Mouse (Mus musculus) MEL (cell line): ENCODE results near the gene Hkdc1. TPM values are rescaled to one million over a fixed set of nuclear protein-coding genes. Genes with fewer than 3 reads are reported as not detected.

Source experiments
- DNase-seq: peaks from one replicate; pipeline ENCODE4 v3.0.0; 2011; ENCODE audit warnings: low read depth, low spot score
- H3K27ac ChIP-seq: 2 replicates; pipeline ENCODE4 v1.5.1; 2012; ENCODE audit warnings: low read depth, mild to moderate bottlenecking, control low read depth, low read length, moderate library complexity; ENCODE audit not compliant: control insufficient read depth
- H3K27me3 ChIP-seq, 2 experiments: fragments of 150-350 bp in 1 of 2; sonication (generic) in 1 of 2; 2 replicates each; pipeline ENCODE4 v1.6.1; 2012; ENCODE audit warnings: low read length in 2 of 2, mild to moderate bottlenecking in 2 of 2, improper control_type of control experiment in 1 of 2, moderate library complexity in 1 of 2; ENCODE audit not compliant: insufficient read depth in 2 of 2, control insufficient read depth in 1 of 2
- H3K36me3 ChIP-seq, 2 experiments: 2 replicates each; pipeline ENCODE4 v1.6.1; 2012 to 2014; ENCODE audit warnings: low read length in 2 of 2, improper control_type of control experiment in 1 of 2, inconsistent platforms in 1 of 2, mild to moderate bottlenecking in 1 of 2; ENCODE audit not compliant: insufficient read depth in 2 of 2, control insufficient read depth in 1 of 2
- H3K4me1 ChIP-seq, 2 experiments: fragments of 150-350 bp in 1 of 2; sonication (generic) in 1 of 2; 2 replicates each; pipeline ENCODE4 v1.6.1; 2012; ENCODE audit warnings: low read length in 2 of 2, improper control_type of control experiment in 1 of 2, mild to moderate bottlenecking in 1 of 2; ENCODE audit not compliant: insufficient read depth in 2 of 2, control insufficient read depth in 1 of 2
- H3K4me3 ChIP-seq, 2 experiments: fragments of 150-350 bp in 1 of 2; sonication (generic) in 1 of 2; 2 replicates each; pipeline ENCODE4 v1.5.1; 2012; ENCODE audit warnings: low read depth in 2 of 2, low read length in 2 of 2, mild to moderate bottlenecking in 2 of 2, moderate library complexity in 2 of 2, control low read depth in 1 of 2, improper control_type of control experiment in 1 of 2; ENCODE audit not compliant: control insufficient read depth in 1 of 2, insufficient read depth in 1 of 2
- H3K79me2 ChIP-seq: 2 replicates; pipeline ENCODE4 v1.6.1; 2012; ENCODE audit warnings: mild to moderate bottlenecking, low read length, moderate library complexity; ENCODE audit not compliant: control insufficient read depth, poor library complexity, insufficient read depth
- H3K9ac ChIP-seq: 2 replicates; pipeline ENCODE4 v1.6.1; 2012; ENCODE audit warnings: low read depth, mild to moderate bottlenecking, control low read depth, low read length, moderate library complexity; ENCODE audit not compliant: control insufficient read depth, poor library complexity, severe bottlenecking
- H3K9me3 ChIP-seq: fragments of 150-350 bp; sonication (generic); replicated peaks from 2 replicates; pipeline ENCODE4 v1.6.1; 2012; ENCODE audit warnings: mild to moderate bottlenecking, low read length, improper control_type of control experiment, moderate library complexity; ENCODE audit not compliant: insufficient read depth
- BHLHE40 ChIP-seq: IDR thresholded peaks from 2 replicates; pipeline ENCODE4 v1.6.1; 2012; ENCODE audit warnings: low read depth, mild to moderate bottlenecking, inconsistent platforms, low read length, improper control_type of control experiment, borderline replicate concordance
- CHD2 ChIP-seq: IDR thresholded peaks from 2 replicates; pipeline ENCODE4 v1.6.1; 2011; ENCODE audit warnings: low read length, improper control_type of control experiment
- CTCF ChIP-seq, 3 experiments: IDR thresholded peaks in 2 of 3; conservative IDR thresholded peaks in 1 of 3; 2 replicates each; pipeline ENCODE4 v1.5.1; 2011 to 2012; ENCODE audit warnings: low read length in 3 of 3, low read depth in 2 of 3, mild to moderate bottlenecking in 2 of 3, improper control_type of control experiment in 1 of 3, inconsistent platforms in 1 of 3, mixed read lengths in 1 of 3, moderate library complexity in 1 of 3; ENCODE audit not compliant: control insufficient read depth in 1 of 3, insufficient read depth in 1 of 3, poor library complexity in 1 of 3, severe bottlenecking in 1 of 3
- E2F4 ChIP-seq: IDR thresholded peaks from 2 replicates; pipeline ENCODE4 v1.6.1; 2011; ENCODE audit warnings: low read depth, low read length, improper control_type of control experiment, borderline replicate concordance
- ELF1 ChIP-seq: IDR thresholded peaks from 2 replicates; pipeline ENCODE4 v1.6.1; 2014; ENCODE audit warnings: low read depth, mild to moderate bottlenecking, inconsistent platforms, low read length, improper control_type of control experiment, moderate library complexity
- EP300 ChIP-seq, 2 experiments: IDR thresholded peaks; 2 replicates each; pipeline ENCODE4 v1.6.1; 2011; ENCODE audit warnings: improper control_type of control experiment in 2 of 2, low read length in 2 of 2, low read depth in 1 of 2, mild to moderate bottlenecking in 1 of 2
- ETS1 ChIP-seq: IDR thresholded peaks from 2 replicates; pipeline ENCODE4 v1.6.1; 2012; ENCODE audit warnings: low read depth, mild to moderate bottlenecking, inconsistent platforms, low read length, improper control_type of control experiment, moderate library complexity
- GABPA ChIP-seq: IDR thresholded peaks from 2 replicates; pipeline ENCODE4 v1.6.1; 2012; ENCODE audit warnings: low read depth, mild to moderate bottlenecking, inconsistent platforms, low read length, improper control_type of control experiment, moderate library complexity
- GATA1 ChIP-seq: IDR thresholded peaks from 2 replicates; pipeline ENCODE4 v1.6.1; 2011; ENCODE audit warnings: low read depth, low read length, improper control_type of control experiment
- HCFC1 ChIP-seq: IDR thresholded peaks from 2 replicates; pipeline ENCODE4 v1.6.1; 2012; ENCODE audit warnings: low read depth, mild to moderate bottlenecking, inconsistent platforms, low read length, improper control_type of control experiment, moderate library complexity
- JUND ChIP-seq: IDR thresholded peaks from 2 replicates; pipeline ENCODE4 v1.6.1; 2011; ENCODE audit warnings: low read depth, mild to moderate bottlenecking, improper control_type of control experiment, low read length
- KAT2A ChIP-seq: conservative IDR thresholded peaks from 2 replicates; pipeline ENCODE4 v1.6.1; 2012; ENCODE audit warnings: low read depth, low read length, improper control_type of control experiment, inconsistent platforms
- MAFK ChIP-seq: IDR thresholded peaks from 2 replicates; pipeline ENCODE4 v1.6.1; 2011; ENCODE audit warnings: low read depth, mild to moderate bottlenecking, low read length, improper control_type of control experiment, borderline replicate concordance
- MAX ChIP-seq: IDR thresholded peaks from 2 replicates; pipeline ENCODE4 v1.6.1; 2011; ENCODE audit warnings: low read length, improper control_type of control experiment
- MEF2A ChIP-seq: IDR thresholded peaks from 2 replicates; pipeline ENCODE4 v1.6.1; 2014; ENCODE audit warnings: low read depth, mild to moderate bottlenecking, inconsistent platforms, low read length, improper control_type of control experiment; ENCODE audit not compliant: poor library complexity, insufficient replicate concordance, severe bottlenecking; ENCODE audit errors: extremely low read depth
- MXI1 ChIP-seq: IDR thresholded peaks from 2 replicates; pipeline ENCODE4 v1.6.1; 2011; ENCODE audit warnings: mild to moderate bottlenecking, low read depth, low read length, improper control_type of control experiment
- MYB ChIP-seq: IDR thresholded peaks from 2 replicates; pipeline ENCODE4 v1.6.1; 2011; ENCODE audit warnings: mild to moderate bottlenecking, low read depth, low read length, improper control_type of control experiment
- MYC ChIP-seq: IDR thresholded peaks from 2 replicates; pipeline ENCODE4 v1.6.1; 2011; ENCODE audit warnings: low read depth, mild to moderate bottlenecking, low read length, improper control_type of control experiment, moderate library complexity
- NELFE ChIP-seq: IDR thresholded peaks from 2 replicates; pipeline ENCODE4 v1.6.1; 2011; ENCODE audit warnings: low read depth, low read length, improper control_type of control experiment
- NRF1 ChIP-seq: IDR thresholded peaks from 2 replicates; pipeline ENCODE4 v1.6.1; 2014; ENCODE audit warnings: low read depth, mild to moderate bottlenecking, inconsistent platforms, low read length, improper control_type of control experiment, moderate library complexity; ENCODE audit not compliant: poor library complexity, insufficient read depth, severe bottlenecking
- POLR2A ChIP-seq, 2 experiments: IDR thresholded peaks; 2 replicates each; pipeline ENCODE4 v1.6.1; 2011 to 2012; ENCODE audit warnings: low read length in 2 of 2, mild to moderate bottlenecking in 2 of 2, control low read depth in 1 of 2, improper control_type of control experiment in 1 of 2, low read depth in 1 of 2, moderate library complexity in 1 of 2; ENCODE audit not compliant: control insufficient read depth in 1 of 2, insufficient read depth in 1 of 2, poor library complexity in 1 of 2
- POLR2AphosphoS2 ChIP-seq: IDR thresholded peaks from 2 replicates; pipeline ENCODE4 v1.6.1; 2011; ENCODE audit warnings: low read length, improper control_type of control experiment
- POLR2AphosphoS5 ChIP-seq: IDR thresholded peaks from 2 replicates; pipeline ENCODE4 v1.6.1; 2012; ENCODE audit warnings: low read depth, borderline replicate concordance, mild to moderate bottlenecking, inconsistent platforms, low read length, moderate library complexity, mixed read lengths
- RCOR1 ChIP-seq: IDR thresholded peaks from 2 replicates; pipeline ENCODE4 v1.6.1; 2012; ENCODE audit warnings: low read depth, mild to moderate bottlenecking, inconsistent platforms, low read length, improper control_type of control experiment
- SIN3A ChIP-seq: IDR thresholded peaks from 2 replicates; pipeline ENCODE4 v1.6.1; 2012; ENCODE audit warnings: low read length, improper control_type of control experiment, inconsistent platforms
- SMC3 ChIP-seq: IDR thresholded peaks from 2 replicates; pipeline ENCODE4 v1.6.1; 2011; ENCODE audit warnings: low read depth, low read length, improper control_type of control experiment
- TAL1 ChIP-seq: IDR thresholded peaks from 2 replicates; pipeline ENCODE4 v1.6.1; 2012; ENCODE audit warnings: mild to moderate bottlenecking, inconsistent platforms, low read length, moderate library complexity, mixed read lengths
- TBP ChIP-seq: IDR thresholded peaks from 2 replicates; pipeline ENCODE4 v1.8.0; 2011; ENCODE audit warnings: low read depth, low read length, improper control_type of control experiment
- TCF12 ChIP-seq: IDR thresholded peaks from 2 replicates; pipeline ENCODE4 v1.6.1; 2014; ENCODE audit warnings: low read depth, mild to moderate bottlenecking, inconsistent platforms, low read length, improper control_type of control experiment, moderate library complexity
- UBTF ChIP-seq: IDR thresholded peaks from 2 replicates; pipeline ENCODE4 v1.6.1; 2012; ENCODE audit warnings: low read depth, mild to moderate bottlenecking, inconsistent platforms, low read length, improper control_type of control experiment, moderate library complexity, borderline replicate concordance; ENCODE audit not compliant: insufficient read depth
- USF2 ChIP-seq, 2 experiments: IDR thresholded peaks; 2 replicates each; pipeline ENCODE4 v1.6.1; 2011 to 2012; ENCODE audit warnings: improper control_type of control experiment in 2 of 2, low read length in 2 of 2, borderline replicate concordance in 1 of 2, inconsistent platforms in 1 of 2, low read depth in 1 of 2, mild to moderate bottlenecking in 1 of 2; ENCODE audit not compliant: insufficient read depth in 1 of 2
- ZC3H11A ChIP-seq: IDR thresholded peaks from 2 replicates; pipeline ENCODE4 v1.6.1; 2012; ENCODE audit warnings: low read depth, mild to moderate bottlenecking, inconsistent platforms, low read length, improper control_type of control experiment
- ZKSCAN1 ChIP-seq: IDR thresholded peaks from 2 replicates; pipeline ENCODE4 v1.6.1; 2012; ENCODE audit warnings: low read depth, mild to moderate bottlenecking, inconsistent platforms, low read length, improper control_type of control experiment, moderate library complexity
- ZMIZ1 ChIP-seq: IDR thresholded peaks from 2 replicates; pipeline ENCODE4 v1.6.1; 2012; ENCODE audit warnings: low read depth, mild to moderate bottlenecking, inconsistent platforms, low read length, improper control_type of control experiment, moderate library complexity
- ZNF384 ChIP-seq: IDR thresholded peaks from 2 replicates; pipeline ENCODE4 v1.6.1; 2012; ENCODE audit warnings: low read depth, mild to moderate bottlenecking, inconsistent platforms, low read length, improper control_type of control experiment
- polyA plus RNA-seq, 2 experiments: library from polyadenylated mRNA; stranded (reverse) in 1 of 2; unstranded in 1 of 2; fragments of >175 nt in 1 of 2; fragments of >200 nt in 1 of 2; gene quantifications; 2 replicates each; pipeline versions ENCODE4 v1.2.1 to v1.2.4; 2012; ENCODE audit warnings: low replicate concordance in 2 of 2, low read depth in 1 of 2; ENCODE audit not compliant: insufficient read length in 2 of 2, insufficient read depth in 1 of 2, missing spikeins in 1 of 2
- total RNA-seq: library from RNA; depleted of rRNA; stranded (reverse); fragments of 300-350 nt; gene quantifications from 2 replicates; pipeline ENCODE4 v1.2.3, GENCODE M21; 2012

The Hkdc1 gene
- total and polyA plus RNA-seq, 3 experiments = 0.38 to 0.42 TPM; not detected in 1

DNA sequence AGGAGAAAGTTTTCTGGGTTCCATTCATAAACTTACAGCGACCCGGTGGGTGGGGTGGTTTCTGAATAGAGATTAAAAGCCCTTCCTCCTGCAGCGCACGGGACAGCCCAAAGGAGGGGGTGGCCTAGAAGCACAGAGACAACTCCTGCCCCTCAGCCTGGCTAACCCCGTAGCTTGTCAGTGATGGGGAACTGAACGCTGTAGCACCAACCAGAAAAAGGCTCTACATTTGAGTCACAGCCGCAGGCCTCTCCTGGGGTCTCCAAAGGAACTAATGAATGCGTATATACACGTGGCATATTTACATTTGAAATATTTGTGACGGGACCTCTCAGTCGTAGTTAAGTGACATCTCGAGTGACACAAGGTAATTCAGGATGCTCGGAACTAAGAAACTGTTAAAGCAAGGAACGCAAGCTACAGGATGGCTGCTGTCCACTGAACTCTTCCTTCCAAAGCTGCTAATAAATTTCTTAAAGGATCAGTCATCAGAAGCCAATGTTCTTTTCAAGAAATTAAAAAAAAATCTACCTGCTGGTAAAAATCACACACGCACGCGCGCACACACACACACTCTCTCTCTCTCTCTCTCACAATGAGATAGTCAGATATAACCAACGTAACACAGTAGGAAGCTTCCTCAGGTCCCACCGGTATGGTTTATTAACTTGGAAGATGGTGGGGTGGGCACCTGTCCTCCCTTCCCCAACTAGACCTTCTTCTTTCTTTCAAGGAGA, 87.4 kb downstream of the Hkdc1 start:
- Histone ChIP-seq H3K4me1 (peaks cover 8 to 52% of the 10 kb centered on the region in 2 experiments), H3K27ac (peak overlapping the region; percentile 83), H3K9me3 (no peaks in the 10 kb centered on the region), H3K27me3 (no peaks in the 10 kb centered on the region), H3K9ac (peak overlapping the region; percentile 72), H3K4me3 (peak overlapping the region; percentile 41 to 51), H3K79me2 (peaks cover 46% of the 10 kb centered on the region), H3K36me3 (peaks cover 0 to 38% of the 10 kb centered on the region in 2 experiments; a peak in 2 of 4 replicates)
- peak; percentile 94 for DNase-seq
- peak; percentile 74 for TF ChIP-seq MAX
- no peak for TF ChIP-seq ZNF384
- peak; percentile 90 for TF ChIP-seq SIN3A
- TF ChIP-seq EP300 (IDR thresholded peaks at IDR 0.05; ENCODE audit: low read depth in 1 of 2, low read length in 2 of 2) = peak; percentile 34 to 38; a peak in 3 of 4 replicates
- peak; percentile 93 for TF ChIP-seq BHLHE40
- TF ChIP-seq MAFK = no peak
- TF ChIP-seq MEF2A = no peak
- TF ChIP-seq ZKSCAN1 = no peak
- no peak for TF ChIP-seq E2F4
- no peak for TF ChIP-seq POLR2AphosphoS2
- peak in 1 of 2 experiments; percentile 49; a peak in 1 of 4 replicates for TF ChIP-seq POLR2A (IDR thresholded peaks at IDR 0.05; ENCODE audit: control insufficient read depth in 1 of 2, insufficient read depth in 1 of 2, low read depth in 1 of 2, low read length in 2 of 2, poor library complexity in 1 of 2)
- TF ChIP-seq UBTF = no peak
- peak; percentile 87 for TF ChIP-seq TBP
- peak; percentile 20; the same call in 1 of the 2 replicates for TF ChIP-seq GATA1
- peak; percentile 58; the same call in 1 of the 2 replicates for TF ChIP-seq NELFE
- TF ChIP-seq TCF12 = peak; percentile 29; the same call in 1 of the 2 replicates
- no peak for TF ChIP-seq GABPA
- no peak for TF ChIP-seq CTCF (IDR thresholded peaks at IDR 0.05 in 2 of 3, conservative IDR thresholded peaks at IDR 0.05 in 1 of 3; ENCODE audit: control insufficient read depth in 1 of 3, insufficient read depth in 1 of 3, low read depth in 2 of 3, low read length in 3 of 3, poor library complexity in 1 of 3, severe bottlenecking in 1 of 3)
- TF ChIP-seq SMC3 = no peak
- TF ChIP-seq MYC = 0 out of 2 replicates have a peak, but pooled peaks have one; percentile 68
- TF ChIP-seq KAT2A = no peak
- TF ChIP-seq USF2 (IDR thresholded peaks at IDR 0.05; ENCODE audit: borderline replicate concordance in 1 of 2, insufficient read depth in 1 of 2, low read depth in 1 of 2, low read length in 2 of 2) = no peak
- no peak for TF ChIP-seq JUND
- TF ChIP-seq TAL1 = no peak
- no peak for TF ChIP-seq ELF1
- TF ChIP-seq RCOR1 = no peak
- no peak for TF ChIP-seq POLR2AphosphoS5
- TF ChIP-seq ETS1 = peak; percentile 64; the same call in 1 of the 2 replicates
- no peak for TF ChIP-seq MYB
- TF ChIP-seq NRF1 = peak; percentile 53; the same call in 1 of the 2 replicates
- no peak for TF ChIP-seq CHD2
- no peak for TF ChIP-seq ZC3H11A
- peak; percentile 50; the same call in 1 of the 2 replicates for TF ChIP-seq HCFC1
- TF ChIP-seq ZMIZ1 = no peak
- peak; percentile 81 for TF ChIP-seq MXI1
